Mouse (Mus musculus) ES-Bruce4 (cell line): ENCODE results near the gene Polr3h. TPM values are rescaled to one million over a fixed set of nuclear protein-coding genes. Genes with fewer than 3 reads are reported as not detected.

Experiments used
- H3K27ac ChIP-seq: 2 replicates; pipeline ENCODE4 v1.5.1; 2012; ENCODE audit warnings: low read length, inconsistent platforms; ENCODE audit not compliant: insufficient read depth
- H3K27me3 ChIP-seq: 2 replicates; pipeline ENCODE4 v1.6.1; 2012; ENCODE audit warnings: mild to moderate bottlenecking, low read length, inconsistent platforms; ENCODE audit not compliant: control insufficient read depth, poor library complexity, insufficient read depth, severe bottlenecking
- H3K36me3 ChIP-seq: 2 replicates; pipeline ENCODE4 v1.6.1; 2012; ENCODE audit warnings: inconsistent platforms, mild to moderate bottlenecking, low read length, moderate library complexity; ENCODE audit not compliant: control insufficient read depth, poor library complexity, insufficient read depth, severe bottlenecking
- H3K4me1 ChIP-seq: one replicate; pipeline ENCODE4 v1.8.1; 2011; ENCODE audit warnings: low read length; ENCODE audit not compliant: control insufficient read depth, insufficient read depth
- H3K4me3 ChIP-seq: 2 replicates; pipeline ENCODE4 v1.5.1; 2011; ENCODE audit warnings: low read depth, mild to moderate bottlenecking, low read length
- H3K9ac ChIP-seq: 2 replicates; pipeline ENCODE4 v1.6.1; 2012; ENCODE audit warnings: low read depth, mild to moderate bottlenecking, inconsistent platforms; ENCODE audit not compliant: poor library complexity, severe bottlenecking
- H3K9me3 ChIP-seq: replicated peaks from 2 replicates; pipeline ENCODE4 v1.6.1; 2012; ENCODE audit warnings: mild to moderate bottlenecking, low read length, inconsistent platforms; ENCODE audit not compliant: control insufficient read depth, poor library complexity, insufficient read depth, severe bottlenecking
- CTCF ChIP-seq: IDR thresholded peaks from one replicate; pipeline ENCODE4 v1.8.1; 2011; ENCODE audit warnings: low read depth, low read length
- EP300 ChIP-seq: IDR thresholded peaks from 2 replicates; pipeline ENCODE4 v1.6.1; 2011; ENCODE audit warnings: low read depth, low read length; ENCODE audit not compliant: insufficient read depth
- POLR2A ChIP-seq: IDR thresholded peaks from one replicate; pipeline ENCODE4 v1.8.1; 2011; ENCODE audit warnings: low read length; ENCODE audit not compliant: insufficient read depth
- polyA plus RNA-seq: library from polyadenylated mRNA; stranded (reverse); fragments of >200 nt; gene quantifications from 2 replicates; pipeline ENCODE4 v1.2.4, GENCODE M21; 2011; ENCODE audit warnings: low read depth; ENCODE audit not compliant: missing spikeins, insufficient read depth, insufficient read length

Gene Polr3h
- polyA plus RNA-seq, 1 experiment = 25.5 TPM

DNA sequence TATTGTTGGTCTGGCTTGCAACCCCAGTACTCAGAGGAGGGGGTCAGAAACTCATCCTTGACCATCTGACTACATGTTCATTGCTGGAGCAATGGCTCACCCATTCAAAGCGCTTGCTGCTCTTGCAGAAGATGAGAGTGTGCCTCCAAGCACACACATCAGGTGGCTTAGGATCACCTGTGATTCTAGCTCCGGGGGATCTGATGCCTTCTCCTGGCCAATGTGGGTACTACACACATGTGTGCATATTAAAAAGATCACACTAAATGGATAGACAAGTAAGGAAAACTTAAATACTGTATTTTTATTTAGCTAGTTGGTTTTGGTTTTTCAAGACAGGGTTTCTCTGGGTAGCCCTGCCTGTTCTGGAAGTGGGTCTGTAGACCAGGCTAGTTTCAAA lies 15.0 kb upstream of the Polr3h start:
- Histone ChIP-seq H3K27ac (no peak overlapping the region), H3K9me3 (no peaks in the 10 kb centered on the region), H3K36me3 (no peaks in the 10 kb centered on the region), H3K27me3 (no peaks in the 10 kb centered on the region), H3K4me3 (no peak overlapping the region), H3K4me1 (peaks cover 2% of the 10 kb centered on the region), H3K9ac (no peak overlapping the region)
- TF ChIP-seq CTCF (no peak), POLR2A (no peak), EP300 (no peak)

DNA sequence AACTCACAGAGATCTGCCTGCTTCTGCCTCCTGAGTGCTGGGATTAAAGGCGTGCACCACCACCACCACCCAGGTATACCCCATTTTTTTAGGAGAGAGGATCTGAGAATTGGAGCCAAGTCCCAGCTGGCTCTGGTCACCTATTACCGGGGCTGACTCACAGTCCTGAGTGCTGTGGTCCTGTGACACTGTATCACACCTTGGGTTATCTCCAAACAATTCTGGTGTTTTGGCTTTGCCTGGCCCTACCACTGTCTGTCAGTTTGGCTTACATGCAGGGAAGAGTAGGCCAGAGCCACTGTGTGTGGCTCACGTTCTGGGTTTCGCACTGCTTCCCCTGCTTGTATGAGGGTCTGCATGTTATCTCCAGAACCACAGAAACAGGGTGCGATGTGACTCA lies 14.2 kb upstream of the Polr3h start:
- no peaks in the 10 kb centered on the region for H3K9me3 ChIP-seq
- H3K4me1 ChIP-seq = peaks cover 2% of the 10 kb centered on the region
- no peak overlapping the region for H3K4me3 ChIP-seq
- no peaks in the 10 kb centered on the region for H3K36me3 ChIP-seq
- H3K27me3 ChIP-seq = no peaks in the 10 kb centered on the region
- H3K9ac ChIP-seq = no peak overlapping the region
- no peak overlapping the region for H3K27ac ChIP-seq
- no peak for TF ChIP-seq EP300
- no peak for TF ChIP-seq POLR2A

GRCm38 (mm10) chr15:81939774-81940173 lies 13.7 kb upstream of the Polr3h start:
- H3K4me1 ChIP-seq = peaks cover 2% of the 10 kb centered on the region
- no peaks in the 10 kb centered on the region for H3K27me3 ChIP-seq
- no peak overlapping the region for H3K9ac ChIP-seq
- no peaks in the 10 kb centered on the region for H3K9me3 ChIP-seq
- H3K4me3 ChIP-seq = no peak overlapping the region
- no peak for TF ChIP-seq CTCF
- no peak for TF ChIP-seq POLR2A
- no peak for TF ChIP-seq EP300
- H3K27ac ChIP-seq = no peak overlapping the region
- H3K36me3 ChIP-seq = no peaks in the 10 kb centered on the region

DNA sequence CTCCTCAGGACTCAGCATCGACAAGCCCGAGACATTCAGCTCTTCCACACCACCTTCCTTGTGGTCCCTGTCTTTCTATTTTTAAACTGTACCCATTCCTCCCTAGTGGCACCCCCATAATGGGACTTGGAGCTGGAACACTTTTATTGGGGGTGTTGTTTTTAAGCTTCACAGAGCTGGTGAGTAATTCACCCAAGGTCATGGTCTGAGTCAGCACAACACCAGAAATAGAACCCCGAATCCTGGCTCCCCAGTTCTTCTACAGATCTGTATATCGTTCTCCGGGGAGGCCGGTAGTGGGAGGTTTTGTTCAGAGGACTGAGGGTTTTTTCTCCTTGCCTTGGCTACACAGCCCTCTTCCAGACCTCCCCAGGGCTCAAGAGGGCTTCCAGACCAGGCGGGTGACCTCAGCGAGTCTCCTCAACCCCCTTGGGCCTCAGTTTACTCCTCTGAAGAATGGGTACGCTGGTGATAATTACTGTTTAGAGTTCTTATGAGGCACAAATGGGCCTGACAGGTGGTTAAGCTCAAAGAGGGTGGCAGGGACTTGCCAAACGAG lies 13.2 kb upstream of the Polr3h start:
- H3K9ac ChIP-seq = no peak overlapping the region
- H3K27ac ChIP-seq = no peak overlapping the region
- H3K4me1 ChIP-seq = peaks cover 2% of the 10 kb centered on the region
- H3K4me3 ChIP-seq = no peak overlapping the region
- H3K36me3 ChIP-seq = no peaks in the 10 kb centered on the region
- no peaks in the 10 kb centered on the region for H3K27me3 ChIP-seq
- H3K9me3 ChIP-seq = no peaks in the 10 kb centered on the region
- TF ChIP-seq CTCF (no peak), EP300 (no peak), POLR2A (no peak)

GRCm38 (mm10) chr15:81938246-81938645 lies 12.2 kb upstream of the Polr3h start:
- Histone ChIP-seq H3K36me3 (no peaks in the 10 kb centered on the region), H3K9ac (no peak overlapping the region), H3K27me3 (no peaks in the 10 kb centered on the region), H3K4me3 (no peak overlapping the region), H3K9me3 (no peaks in the 10 kb centered on the region), H3K4me1 (peaks cover 2% of the 10 kb centered on the region), H3K27ac (no peak overlapping the region)
- TF ChIP-seq EP300 (no peak), CTCF (peak; percentile 89)

- H3K27me3 ChIP-seq = no peaks in the 10 kb centered on the region
- H3K4me1 ChIP-seq = peaks cover 2% of the 10 kb centered on the region
- H3K9ac ChIP-seq = no peak overlapping the region
- TF ChIP-seq CTCF (no peak), EP300 (no peak), POLR2A (no peak)
- no peaks in the 10 kb centered on the region for H3K9me3 ChIP-seq
- peak overlapping the region; percentile 45 for H3K4me3 ChIP-seq
- H3K27ac ChIP-seq = no peak overlapping the region
- no peaks in the 10 kb centered on the region for H3K36me3 ChIP-seq
These were observed 11.3 kb upstream of the Polr3h start for GRCm38 (mm10) chr15:81937098-81937972.
